Mouse (Mus musculus): ENCODE measurements around the gene Slfn4. TPM values are rescaled to one million over a fixed set of nuclear protein-coding genes. Genes with fewer than 3 reads are reported as not detected.

The Slfn4 gene
- polyA plus RNA-seq (2014; fragmentation: Illumina TruSeq; extraction: RNeasy Lipid Tissue Mini Kit (QIAGEN cat#74804); ENCODE audit: insufficient read depth, low read depth, low replicate concordance) = 2.7 TPM

GRCm38 (mm10) chr11:83174948-83175539 lies at the start of gene Slfn4:
Gene Slfn4, plus strand, starts transcription at chr11:83175186.

GRCm38 (mm10) chr11:83191134-83191893 lies 16.3 kb downstream of the Slfn4 start, which contains the start of gene Slfn3:
Gene Slfn3, plus strand, starts transcription at chr11:83191330.

Other genes with a start within 250 kb of the Slfn4 start
- 24.0 TPM for gene Slfn5, start 223.8 kb upstream of the Slfn4 start, polyA plus RNA-seq (2014; fragmentation: Illumina TruSeq; extraction: RNeasy Lipid Tissue Mini Kit (QIAGEN cat#74804); ENCODE audit: insufficient read depth, low read depth, low replicate concordance)
- 0.55 TPM for gene Slfn9, start 183.4 kb upstream of the Slfn4 start, polyA plus RNA-seq (2014; fragmentation: Illumina TruSeq; extraction: RNeasy Lipid Tissue Mini Kit (QIAGEN cat#74804); ENCODE audit: insufficient read depth, low read depth, low replicate concordance)
- 2.4 TPM for gene Slfn8, start 154.4 kb upstream of the Slfn4 start, polyA plus RNA-seq (2014; fragmentation: Illumina TruSeq; extraction: RNeasy Lipid Tissue Mini Kit (QIAGEN cat#74804); ENCODE audit: insufficient read depth, low read depth, low replicate concordance)
- gene Slfn2, start 110.1 kb upstream of the Slfn4 start, polyA plus RNA-seq (2014; fragmentation: Illumina TruSeq; extraction: RNeasy Lipid Tissue Mini Kit (QIAGEN cat#74804); ENCODE audit: insufficient read depth, low read depth, low replicate concordance) = 54.1 TPM
- gene Slfn1, start 58.3 kb upstream of the Slfn4 start, polyA plus RNA-seq (2014; fragmentation: Illumina TruSeq; extraction: RNeasy Lipid Tissue Mini Kit (QIAGEN cat#74804); ENCODE audit: insufficient read depth, low read depth, low replicate concordance) = 7.4 TPM
- 0.60 TPM for gene Slfn3, start 16.1 kb downstream of the Slfn4 start, polyA plus RNA-seq (2014; fragmentation: Illumina TruSeq; extraction: RNeasy Lipid Tissue Mini Kit (QIAGEN cat#74804); ENCODE audit: insufficient read depth, low read depth, low replicate concordance)
- gene Slfn14, start 111.5 kb downstream of the Slfn4 start, polyA plus RNA-seq (2014; fragmentation: Illumina TruSeq; extraction: RNeasy Lipid Tissue Mini Kit (QIAGEN cat#74804); ENCODE audit: insufficient read depth, low read depth, low replicate concordance) = not detected
- gene Ap2b1, start 123.8 kb downstream of the Slfn4 start, polyA plus RNA-seq (2014; fragmentation: Illumina TruSeq; extraction: RNeasy Lipid Tissue Mini Kit (QIAGEN cat#74804); ENCODE audit: insufficient read depth, low read depth, low replicate concordance) = 29.8 TPM
- gene Pex12, start 127.4 kb downstream of the Slfn4 start, polyA plus RNA-seq (2014; fragmentation: Illumina TruSeq; extraction: RNeasy Lipid Tissue Mini Kit (QIAGEN cat#74804); ENCODE audit: insufficient read depth, low read depth, low replicate concordance) = 6.6 TPM
- gene Rasl10b, start 234.0 kb downstream of the Slfn4 start, polyA plus RNA-seq (2014; fragmentation: Illumina TruSeq; extraction: RNeasy Lipid Tissue Mini Kit (QIAGEN cat#74804); ENCODE audit: insufficient read depth, low read depth, low replicate concordance) = 0.64 TPM

Measured in lung, adult 10 weeks (tissue).